Mouse (Mus musculus) C2C12 (cell line): ENCODE measurements around the gene Bcl10.

Source experiments
- CTCF ChIP-seq: IDR thresholded peaks from one replicate; pipeline ENCODE4 v1.5.1; 2011; ENCODE audit not compliant: control insufficient read depth, insufficient read depth, insufficient read length
- MAX ChIP-seq: IDR thresholded peaks from one replicate; pipeline ENCODE4 v1.6.1; 2011; ENCODE audit warnings: mild to moderate bottlenecking, control low read depth
- MYOD1 ChIP-seq: IDR thresholded peaks from one replicate; pipeline ENCODE4 v1.6.1; 2011; ENCODE audit warnings: low read depth; ENCODE audit not compliant: control insufficient read depth, insufficient read length

DNA sequence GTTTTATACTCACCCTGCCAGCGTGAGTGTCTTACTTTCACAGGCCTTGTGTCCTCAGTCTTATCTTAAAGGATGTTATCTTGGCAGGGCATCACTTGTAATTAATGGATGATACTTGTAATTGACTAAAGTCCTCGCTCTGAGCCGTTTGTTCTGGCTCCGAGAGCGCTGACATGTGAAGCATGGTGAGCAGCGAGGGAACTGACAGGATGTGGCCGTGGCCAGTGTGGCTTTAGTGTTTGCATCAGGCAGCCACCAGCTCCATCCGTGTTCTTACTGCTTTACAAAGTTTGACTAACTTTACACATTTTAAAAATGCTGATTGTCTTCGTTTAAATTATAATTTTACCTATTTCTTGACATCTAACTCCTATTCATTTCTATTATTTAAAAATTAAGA lies 11.2 kb downstream of the Bcl10 start:
- TF ChIP-seq CTCF (no peak), MAX (no peak), MYOD1 (no peak)
